Mouse (Mus musculus) hematopoietic multipotent progenitor cell, adult 10-12 weeks (in vitro differentiated cells): ENCODE measurements around the gene Smad6. TPM values are rescaled to one million over a fixed set of nuclear protein-coding genes. Genes with fewer than 3 reads are reported as not detected.

Experiments
- polyA plus RNA-seq: library from polyadenylated mRNA; stranded (reverse); fragments of >175 nt; gene quantifications from 2 replicates; pipeline ENCODE4 v1.2.3, GENCODE M21; 2012; ENCODE audit warnings: low replicate concordance

The Smad6 gene
- 1.00 and 1.5 TPM in 2 replicates for polyA plus RNA-seq

DNA sequence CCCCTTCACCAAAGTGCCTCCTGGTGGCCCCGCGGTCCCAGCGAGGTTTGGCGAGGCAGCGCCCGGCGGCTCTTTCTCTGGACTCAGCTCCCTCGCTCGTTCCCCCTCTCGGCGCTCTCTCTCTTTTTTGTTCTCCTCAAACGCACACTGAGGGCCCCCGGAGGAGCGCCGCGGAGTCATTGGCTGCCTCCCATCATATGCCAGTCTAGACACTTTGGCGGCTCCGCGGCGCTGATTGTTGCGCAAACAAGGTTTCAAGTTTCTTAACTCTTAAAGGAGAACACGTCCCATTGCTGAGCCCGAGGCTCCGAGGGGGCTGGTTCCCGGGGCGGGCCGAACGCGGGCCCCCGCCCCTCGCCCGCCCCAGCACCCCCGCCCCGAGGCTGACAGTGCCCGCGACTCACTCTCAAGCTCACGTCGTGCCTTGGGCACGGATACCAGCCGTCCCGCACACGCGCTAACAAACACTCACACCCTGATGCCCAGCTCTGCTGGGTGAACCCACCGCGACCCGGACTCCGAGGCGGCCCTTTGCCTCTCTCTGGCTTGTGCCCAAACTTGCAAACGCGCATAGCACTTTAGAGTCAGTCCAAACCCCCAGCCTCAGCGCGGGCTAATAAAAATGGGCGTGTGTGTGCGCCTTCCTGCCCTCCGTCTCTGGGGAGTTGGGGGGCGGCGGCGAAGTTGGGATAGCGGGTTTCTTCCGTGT lies at the start of gene Smad6:
Smad6 (minus strand) TSS at position 207 of the 709 bp plus-strand sequence.

Other genes with a start within 250 kb of the Smad6 start
- gene Lctl, start 95.1 kb upstream of the Smad6 start, polyA plus RNA-seq: not detected in 2 replicates
- 0.65 and 1.4 TPM in 2 replicates for gene Zwilch, start 151.0 kb upstream of the Smad6 start, polyA plus RNA-seq
- 185 and 254 TPM in 2 replicates for gene Rpl4, start 151.3 kb upstream of the Smad6 start, polyA plus RNA-seq
- gene Snapc5, start 157.2 kb upstream of the Smad6 start, polyA plus RNA-seq: 1.4 and 7.6 TPM in 2 replicates
- not detected in 2 replicates for gene Uchl4, start 213.1 kb upstream of the Smad6 start, polyA plus RNA-seq
- gene Map2k1, start 231.6 kb upstream of the Smad6 start, polyA plus RNA-seq: 61.1 and 80.2 TPM in 2 replicates